Mouse (Mus musculus) fibroblast of lung, adult 2 months (primary cell): ENCODE measurements at regions not wholly inside any gene's neighbourhood (a gene's known extent, or its start where the extent isn't known, plus 50 kb on each side); places are given as distances from the start of the nearest gene placed in this dataset.
A peak's percentile ranks its signal among the peaks of the same experiment; 100 is the strongest.

Experiments used
- DNase-seq: peaks from one replicate; pipeline ENCODE4 v3.0.0-alpha.2; 2011; ENCODE audit warnings: low read depth

DNA sequence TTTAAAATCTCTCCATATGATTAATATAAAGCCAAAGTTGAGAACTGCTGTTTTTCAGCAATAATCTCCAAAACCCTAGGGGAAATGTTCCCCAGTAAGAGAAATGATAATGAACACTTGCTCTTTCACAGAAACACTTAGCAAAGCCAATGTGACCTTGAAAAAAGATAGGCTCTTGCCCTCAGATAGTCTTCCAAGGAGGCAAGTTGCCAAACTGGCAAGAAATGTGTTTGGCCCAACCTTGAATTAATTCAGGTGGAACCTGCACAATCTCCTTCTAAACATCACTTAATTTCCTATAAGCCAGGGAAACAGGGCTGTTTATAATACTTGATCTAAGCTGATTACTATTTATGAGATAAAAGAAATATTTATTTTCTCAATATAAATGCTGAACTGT lies 244.0 kb upstream of the Gnaz start:
- DNase-seq, result no peak

DNA sequence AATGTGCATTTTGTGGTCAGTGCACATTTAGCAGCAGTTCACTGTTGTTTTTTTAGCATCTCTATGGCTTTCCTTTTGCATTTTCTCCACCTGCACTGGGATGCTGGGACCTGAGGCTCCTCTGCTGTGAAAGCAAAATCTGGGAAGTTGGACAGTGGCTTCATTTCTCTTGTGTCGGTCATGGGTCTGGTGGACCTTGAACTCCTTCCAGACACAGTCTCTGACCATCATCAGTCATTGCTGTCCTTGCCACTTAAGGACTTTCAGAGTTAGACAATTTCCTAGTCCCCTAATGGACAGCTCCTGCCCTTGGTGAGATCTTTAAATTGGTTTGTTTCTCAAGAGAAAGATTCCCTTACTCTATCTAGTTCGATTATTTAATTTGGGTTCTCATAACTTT lies 217.5 kb upstream of the Gnaz start:
- no peak for DNase-seq

DNA sequence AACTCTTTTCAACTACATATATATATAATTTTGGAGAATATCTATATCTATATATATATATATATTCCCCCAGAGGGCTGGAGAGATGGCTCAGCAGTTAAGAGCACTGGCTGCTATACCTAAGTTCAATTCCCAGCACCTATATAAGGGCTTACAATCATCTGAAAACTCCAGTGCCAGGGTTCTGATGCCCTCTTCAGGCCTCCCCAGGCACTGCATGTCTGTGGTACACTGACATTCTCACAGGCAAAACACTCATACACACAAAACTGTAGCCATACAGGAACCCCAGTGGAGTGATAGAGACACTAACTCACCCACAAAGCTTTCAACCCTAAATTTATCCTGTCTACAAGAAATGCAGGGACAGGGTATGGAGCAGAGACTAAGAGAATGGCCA lies 216.1 kb upstream of the Gnaz start:
- no peak for DNase-seq

DNA sequence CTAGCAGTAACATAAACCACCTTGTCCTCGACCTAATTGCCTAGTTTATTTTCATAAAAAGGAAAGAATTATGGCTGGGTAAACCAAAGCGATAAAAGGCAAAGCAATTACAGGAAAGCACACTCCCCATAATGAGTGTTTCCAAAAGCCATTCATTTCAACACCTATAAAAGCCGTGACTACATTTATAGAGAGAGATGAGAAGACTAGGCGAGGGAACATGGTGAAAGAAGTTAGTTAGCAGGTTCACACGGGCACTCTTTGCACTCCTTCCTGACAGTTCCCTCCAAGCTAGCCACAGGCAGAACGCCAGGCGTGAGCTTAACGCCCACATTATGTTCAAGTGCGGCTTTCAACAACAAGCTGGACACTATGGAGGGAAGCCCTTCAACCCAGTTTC lies 206.2 kb upstream of the Gnaz start:
- DNase-seq, result no peak

DNA sequence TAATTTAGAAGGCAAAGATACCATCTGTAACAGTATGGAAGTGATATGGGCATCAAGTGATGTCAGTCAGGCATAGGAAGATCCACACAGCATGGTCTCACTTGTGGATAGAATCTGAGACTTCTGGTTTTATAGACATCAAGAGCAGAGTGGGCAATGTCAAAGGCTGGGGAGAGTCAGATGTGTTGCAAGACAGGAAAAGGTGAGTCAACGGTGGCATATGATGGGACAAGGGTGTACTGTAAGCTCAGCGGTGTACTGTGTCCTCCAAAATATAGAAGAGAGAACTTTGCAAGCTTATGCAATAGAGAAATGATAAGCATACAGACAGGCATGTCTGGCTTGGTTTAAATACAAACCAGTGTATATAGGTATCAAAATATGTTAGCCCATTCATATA lies 177.7 kb upstream of the Gnaz start:
- no peak for DNase-seq

DNA sequence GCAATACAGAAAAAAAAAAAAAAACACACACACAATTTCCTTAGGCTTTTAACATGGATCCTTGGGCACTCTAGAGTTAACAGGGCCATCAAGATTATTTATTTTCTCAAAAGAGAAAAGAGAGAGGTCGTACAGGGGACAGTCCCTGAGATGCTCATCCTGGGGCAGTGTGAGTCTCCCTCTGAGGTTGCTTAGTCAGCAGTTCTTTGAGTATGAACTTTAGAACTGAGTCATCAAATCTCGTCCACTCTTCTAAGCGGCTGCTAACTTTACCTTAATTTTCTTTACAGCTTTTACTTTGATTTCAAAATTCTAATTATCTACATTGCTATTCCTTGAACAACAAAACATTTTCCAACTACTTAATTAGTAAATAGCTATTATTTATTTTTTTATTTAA lies 177.0 kb upstream of the Gnaz start:
- DNase-seq, result no peak

DNA sequence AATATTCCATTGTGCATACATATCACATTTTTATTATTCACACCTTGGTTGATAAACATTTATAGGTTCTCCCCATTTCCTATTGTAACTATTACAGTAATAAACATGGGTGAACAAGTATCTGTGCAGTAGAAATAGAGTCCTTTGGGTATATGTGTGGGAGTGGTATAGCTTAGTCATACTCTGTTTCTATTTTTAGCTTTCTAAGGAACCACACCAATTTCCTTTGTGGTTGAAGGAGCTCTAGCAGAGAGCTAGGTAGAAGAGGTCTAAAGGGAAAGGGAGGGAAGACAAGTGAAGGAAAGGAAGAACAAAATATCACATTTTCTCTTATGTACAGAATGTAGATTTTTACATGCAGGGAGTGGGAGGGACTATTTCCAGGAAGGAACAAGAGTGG lies 143.6 kb upstream of the Gnaz start:
- no peak for DNase-seq

DNA sequence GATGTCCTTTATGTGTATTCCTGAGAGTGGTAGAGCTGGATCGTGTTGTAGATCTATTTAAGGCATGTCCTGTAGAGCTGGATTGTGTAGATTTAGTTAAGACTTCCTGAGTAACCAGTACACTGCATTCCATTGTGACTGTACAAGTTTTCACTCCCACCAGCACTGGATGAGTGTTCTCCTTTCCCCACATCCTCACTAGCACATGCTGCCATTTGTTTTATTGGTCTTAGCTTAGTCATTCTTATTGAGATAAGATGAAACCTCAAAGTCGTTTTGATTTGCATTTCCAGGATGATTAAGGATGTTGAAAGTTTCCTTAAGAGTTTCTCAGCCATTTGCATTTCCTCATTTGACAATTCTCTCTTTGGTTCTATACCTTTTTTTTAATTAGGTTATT lies 132.6 kb upstream of the Gnaz start:
- no peak for DNase-seq

DNA sequence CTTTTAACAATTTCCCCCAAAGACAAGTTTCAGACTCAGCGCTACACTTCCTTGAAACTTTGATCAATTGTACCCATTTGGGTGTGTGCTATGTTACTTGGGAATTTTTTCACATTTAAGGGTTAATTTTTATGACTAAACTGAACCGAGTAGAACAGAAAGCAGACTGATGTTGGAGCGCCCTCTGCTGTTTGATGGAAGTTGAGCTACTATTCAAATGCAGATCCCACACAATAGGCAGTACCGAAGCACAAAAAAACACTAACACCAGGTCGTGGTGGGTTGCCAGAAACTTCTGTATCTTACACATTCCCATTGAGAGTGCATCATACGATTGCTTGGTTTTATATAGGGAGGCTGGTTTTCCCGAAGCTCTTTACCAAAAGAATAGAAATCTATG lies 118.6 kb upstream of the Gnaz start:
- DNase-seq, result peak; percentile 23

DNA sequence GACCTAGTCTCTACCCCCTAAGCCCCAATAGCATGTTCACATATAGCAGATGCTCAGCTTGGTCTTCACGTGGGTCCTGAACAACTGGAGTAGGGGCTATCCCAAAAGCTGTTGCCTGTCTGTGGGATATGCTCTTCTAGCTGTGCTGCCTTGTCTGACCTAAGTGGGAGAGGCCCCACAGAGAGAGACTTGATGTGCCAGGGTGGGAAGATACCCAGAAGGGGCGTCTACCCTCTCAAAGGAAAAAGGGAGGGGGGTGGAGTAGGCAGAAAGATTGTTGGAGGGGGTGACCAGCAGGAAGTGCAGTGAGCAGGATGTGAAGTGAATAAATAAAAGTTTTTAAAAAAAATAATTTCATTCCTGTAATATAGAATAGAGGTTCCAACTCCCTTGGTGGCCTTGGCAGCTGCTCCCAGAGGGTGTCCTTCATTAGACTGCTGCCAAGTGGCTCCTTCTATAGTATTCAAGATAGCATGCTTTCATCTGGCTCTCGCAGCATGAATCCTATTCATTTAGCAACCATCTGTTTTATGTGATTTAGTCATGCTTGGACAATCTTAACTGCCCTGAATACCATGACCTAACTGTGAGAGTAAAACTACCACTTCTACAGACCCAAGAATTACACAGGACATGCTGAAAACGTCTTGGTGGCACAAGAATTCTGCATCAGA lies 111.8 kb upstream of the Gnaz start:
- DNase-seq, result no peak
